Mouse (Mus musculus) limb, embryonic 11.5 days (tissue): ENCODE measurements around the gene Vmn1r166. TPM values are rescaled to one million over a fixed set of nuclear protein-coding genes. Genes with fewer than 3 reads are reported as not detected.
"Not testable (repeated sequence)": the region's sequence is repeated elsewhere in the genome, so short reads cannot be mapped to it uniquely, and the experiment has no call there.

ENCODE experiments used
- ATAC-seq: fragments of 200-750 bp; cut with Nextera tagmentation; 2 replicates; pipeline ENCODE4 v1.8.0; 2017; ENCODE audit warnings: low read depth; ENCODE audit not compliant: insufficient number of reproducible peaks, low FRiP score, low TSS enrichment
- DNase-seq: peaks from one replicate; pipeline ENCODE4 v3.0.0-alpha.2; 2015; ENCODE audit warnings: low spot score
- H3K27ac ChIP-seq: fragments of 300-500 bp; sonication (generic); replicated peaks from 2 replicates; pipeline ENCODE4 v1.5.1; 2014; ENCODE audit warnings: low read depth, mild to moderate bottlenecking, low read length
- H3K27me3 ChIP-seq: fragments of 300-500 bp; sonication (generic); 2 replicates; pipeline ENCODE4 v1.6.1; 2014; ENCODE audit warnings: mild to moderate bottlenecking, low read length, mixed read lengths; ENCODE audit not compliant: control insufficient read depth, insufficient read depth
- H3K36me3 ChIP-seq: fragments of 300-500 bp; sonication (generic); 2 replicates; pipeline ENCODE4 v1.6.1; 2014; ENCODE audit warnings: mild to moderate bottlenecking, low read length, moderate library complexity, mixed read lengths; ENCODE audit not compliant: control insufficient read depth, insufficient read depth
- H3K4me1 ChIP-seq: fragments of 300-500 bp; sonication (generic); 2 replicates; pipeline ENCODE4 v1.6.1; 2014; ENCODE audit warnings: low read length, mixed read lengths; ENCODE audit not compliant: control insufficient read depth, insufficient read depth
- H3K4me2 ChIP-seq: fragments of 300-500 bp; sonication (generic); 2 replicates; pipeline ENCODE4 v1.6.1; 2014; ENCODE audit warnings: low read depth, mild to moderate bottlenecking, moderate library complexity; ENCODE audit not compliant: severe bottlenecking
- H3K4me3 ChIP-seq: fragments of 300-500 bp; sonication (generic); 2 replicates; pipeline ENCODE4 v1.5.1; 2014; ENCODE audit warnings: low read depth, low read length
- H3K9ac ChIP-seq: fragments of 300-500 bp; sonication (generic); 2 replicates; pipeline ENCODE4 v1.6.1; 2014; ENCODE audit warnings: mild to moderate bottlenecking, low read length
- H3K9me3 ChIP-seq: fragments of 300-500 bp; sonication (generic); 2 replicates; pipeline ENCODE4 v1.6.1; 2016; ENCODE audit warnings: low read length; ENCODE audit not compliant: control insufficient read depth
- WGBS: fragments of 180-500 bp; shearing (Covaris S2); extraction: QIAGEN DNeasy Blood & Tissue Kit; methylation state at CpG from one replicate; pipeline ENCODE4 v1.1.7; 2014; 5-methylcytosine and 5-hydroxymethylcytosine counted together
- polyA plus RNA-seq: library from polyadenylated mRNA; unstranded; fragments of >200 nt; fragmentation: Nextera tagmentation; extraction: Ambion mirVana; gene quantifications from 2 replicates; pipeline ENCODE4 v1.2.1, GENCODE M21; 2014

Gene Vmn1r166
- not detected in 2 replicates for polyA plus RNA-seq

DNA sequence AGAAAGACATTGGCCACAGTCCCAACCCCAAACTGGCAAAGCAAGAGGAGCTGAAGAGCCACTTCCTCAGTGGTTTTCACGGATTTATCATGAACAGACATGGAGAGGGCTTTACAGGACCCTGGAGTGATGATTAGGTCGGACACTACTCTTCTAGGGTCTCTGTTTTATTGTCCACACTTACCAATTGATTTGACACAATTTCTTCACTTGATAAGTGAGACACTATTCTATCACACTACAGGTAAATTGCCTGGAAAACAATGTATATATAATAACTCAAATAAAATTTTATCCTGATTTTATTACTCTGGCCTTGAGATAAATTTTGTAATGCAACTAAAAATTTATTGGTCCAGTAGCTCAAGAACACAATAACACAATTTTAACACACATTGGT, at the start of gene Vmn1r166:
Vmn1r166 (minus strand) TSS at position 101 of the 400 bp plus-strand sequence.
- H3K4me2 ChIP-seq, H3K9me3 ChIP-seq, H3K9ac ChIP-seq, DNase-seq, H3K27me3 ChIP-seq, H3K36me3 ChIP-seq, H3K4me1 ChIP-seq, H3K4me3 ChIP-seq, ATAC-seq, H3K27ac ChIP-seq: not testable (repeated sequence)
- no CpG with 5 or more reads among the region's 2 CpGs for WGBS

DNA sequence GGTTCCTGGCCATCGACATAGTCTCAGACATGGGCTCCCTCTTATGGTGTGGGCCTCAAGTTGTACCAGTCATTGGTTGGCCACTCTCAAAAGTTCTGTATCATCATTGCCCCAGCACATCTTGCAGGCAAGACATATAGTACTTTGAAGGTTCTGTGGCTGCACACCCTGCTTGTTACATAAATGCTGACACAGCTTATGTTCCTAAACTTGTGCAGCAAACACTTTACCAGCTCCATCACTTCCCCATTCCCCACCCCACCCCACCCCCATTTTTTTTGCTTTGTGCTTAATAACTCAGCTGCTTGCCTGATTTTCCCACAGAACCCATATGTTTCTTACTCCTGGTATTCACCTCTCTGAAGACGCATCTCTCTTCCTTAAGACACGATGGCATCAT, 49.4 kb upstream of the Vmn1r166 start, which contains the start of gene Nlrp4e:
Nlrp4e (plus strand) TSS at position 301 of the 400 bp plus-strand sequence.
- 90% methylated on average over 3 of the region's 3 CpGs for WGBS
- H3K36me3 ChIP-seq, ATAC-seq, H3K9me3 ChIP-seq, H3K27ac ChIP-seq, H3K9ac ChIP-seq, H3K4me3 ChIP-seq, H3K4me2 ChIP-seq, H3K27me3 ChIP-seq, DNase-seq, H3K4me1 ChIP-seq: not testable (repeated sequence)

DNA sequence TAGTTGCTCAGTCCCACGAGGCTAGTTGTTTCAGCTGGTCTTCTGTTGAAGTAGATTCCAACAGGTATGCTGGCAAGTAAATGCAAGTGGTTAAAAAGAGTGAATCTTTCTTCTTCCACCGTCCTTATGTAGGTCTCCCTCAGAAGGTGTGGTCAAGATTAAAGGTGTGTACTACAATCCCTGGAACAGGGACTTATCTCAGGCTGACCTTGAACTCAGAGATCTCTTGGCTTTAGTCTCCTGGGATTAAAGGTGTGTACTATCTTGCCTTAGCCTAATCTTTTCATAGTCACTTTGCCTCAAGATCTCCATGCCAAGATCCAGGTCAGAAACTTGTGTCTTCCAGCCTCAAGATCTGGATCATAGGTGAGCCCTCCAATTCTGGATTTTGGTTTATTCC, 27.3 kb upstream of the Vmn1r166 start, which contains the start of gene Gm6902:
Gm6902 (minus strand) TSS at position 101 of the 400 bp plus-strand sequence.
- H3K4me1 ChIP-seq, H3K9ac ChIP-seq, H3K9me3 ChIP-seq, H3K27ac ChIP-seq, H3K36me3 ChIP-seq, H3K4me3 ChIP-seq, H3K4me2 ChIP-seq, H3K27me3 ChIP-seq, ATAC-seq, DNase-seq: not testable (repeated sequence)
- no CpG with 5 or more reads among the region's 2 CpGs for WGBS

DNA sequence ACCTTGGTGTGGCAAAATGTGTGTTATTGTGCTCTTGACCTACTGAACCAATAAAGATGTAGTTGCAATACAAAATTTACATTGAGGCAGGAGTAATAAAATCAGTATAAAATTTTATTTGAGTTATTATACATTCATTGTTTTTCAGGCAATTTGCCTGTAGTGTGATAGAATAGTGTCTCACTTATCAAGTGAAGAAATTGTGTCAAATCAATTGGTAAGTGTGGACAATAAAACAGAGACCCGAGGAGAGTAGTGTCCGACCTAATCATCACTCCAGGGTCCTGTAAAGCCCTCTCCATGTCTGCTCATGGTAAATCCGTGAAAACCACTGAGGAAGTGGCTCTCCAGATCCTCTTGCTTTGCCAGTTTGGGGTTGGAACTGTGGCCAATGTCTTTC, 34.5 kb downstream of the Vmn1r166 start, which contains the start of gene Vmn1r165:
Vmn1r165 (plus strand) TSS at position 301 of the 400 bp plus-strand sequence.
- not testable (repeated sequence) for H3K4me2 ChIP-seq, H3K4me3 ChIP-seq, H3K27ac ChIP-seq, H3K4me1 ChIP-seq, H3K9me3 ChIP-seq, H3K27me3 ChIP-seq, H3K36me3 ChIP-seq, H3K9ac ChIP-seq, DNase-seq, ATAC-seq
- no CpG with 5 or more reads among the region's 3 CpGs for WGBS

Other genes starting within 250 kb of the Vmn1r166 start
- gene Gm4216, start 231.8 kb downstream of the Vmn1r166 start, polyA plus RNA-seq, result not detected in 2 replicates
- not detected in 2 replicates for gene Vmn1r163, start 196.1 kb downstream of the Vmn1r166 start, polyA plus RNA-seq
- gene Gm8720, start 184.2 kb downstream of the Vmn1r166 start, polyA plus RNA-seq, result not detected in 2 replicates
- not detected in 2 replicates for gene Gm10662, start 107.2 kb downstream of the Vmn1r166 start, polyA plus RNA-seq
- gene Vmn1r165, start 34.4 kb downstream of the Vmn1r166 start, polyA plus RNA-seq, result not detected in 2 replicates
- not detected in 2 replicates for gene Gm6902, start 27.2 kb upstream of the Vmn1r166 start, polyA plus RNA-seq
- not detected in 2 replicates for gene Nlrp4e, start 49.5 kb upstream of the Vmn1r166 start, polyA plus RNA-seq
- gene Nlrp5, start 134.2 kb upstream of the Vmn1r166 start, polyA plus RNA-seq, result not detected in 2 replicates